Mouse (Mus musculus) hindlimb bud, embryonic 11.5 days (tissue): ENCODE measurements at regions not wholly inside any gene's neighbourhood (a gene's known extent, or its start where the extent isn't known, plus 50 kb on each side); places are given as distances from the start of the nearest gene placed in this dataset.

Experiments
- DNase-seq: peaks from one replicate; pipeline ENCODE4 v3.0.0-alpha.2; 2012; ENCODE audit warnings: low read depth, low spot score; ENCODE audit errors: extremely low spot score

DNA sequence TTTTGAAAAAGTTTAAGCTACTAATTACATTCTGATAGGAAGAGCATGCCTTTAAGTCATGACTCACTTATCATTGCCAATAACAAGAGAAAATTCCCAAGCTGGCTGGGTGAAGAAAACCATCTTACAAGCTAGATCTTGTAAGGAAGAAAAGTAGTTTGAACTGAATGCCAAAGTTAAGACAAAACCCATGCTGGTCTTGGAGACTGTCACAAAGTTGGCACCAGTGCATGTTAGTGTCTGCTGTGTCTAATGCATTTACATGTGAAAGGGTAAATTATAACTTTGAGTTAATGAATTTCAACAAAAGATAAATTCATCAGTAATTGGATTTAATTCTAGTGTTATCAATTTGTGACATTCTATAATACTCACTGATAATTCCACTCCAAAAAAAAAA lies 533.6 kb upstream of the Fam241a start:
- no peak for DNase-seq

DNA sequence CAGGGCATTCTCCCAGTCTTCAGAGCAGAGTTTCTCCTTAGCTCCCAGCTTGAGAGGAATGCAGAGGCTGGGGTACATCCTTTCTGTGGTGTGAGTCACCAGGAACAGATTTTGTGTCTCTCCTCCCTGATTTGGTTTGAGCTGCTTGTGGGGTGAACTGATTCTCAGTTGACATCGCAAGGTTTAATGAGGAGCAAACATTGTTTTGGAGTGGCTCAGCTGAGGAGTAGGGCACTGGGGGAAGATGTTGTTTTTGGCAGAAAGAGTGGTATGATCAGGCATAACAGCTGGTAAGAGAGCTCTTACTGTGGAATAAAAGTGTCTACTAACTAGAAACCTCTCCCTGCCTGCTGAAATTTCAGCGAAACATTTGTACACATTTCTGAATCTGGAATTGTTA lies 519.4 kb upstream of the Fam241a start:
- no peak for DNase-seq

- no peak for DNase-seq
These were observed 517.4 kb upstream of the Fam241a start for GRCm38 (mm10) chr3:128413481-128413880.

- no peak for DNase-seq
These were observed 516.0 kb upstream of the Fam241a start for GRCm38 (mm10) chr3:128412157-128412556.

- no peak for DNase-seq
These were observed 498.7 kb upstream of the Fam241a start for GRCm38 (mm10) chr3:128394805-128395204.

DNA sequence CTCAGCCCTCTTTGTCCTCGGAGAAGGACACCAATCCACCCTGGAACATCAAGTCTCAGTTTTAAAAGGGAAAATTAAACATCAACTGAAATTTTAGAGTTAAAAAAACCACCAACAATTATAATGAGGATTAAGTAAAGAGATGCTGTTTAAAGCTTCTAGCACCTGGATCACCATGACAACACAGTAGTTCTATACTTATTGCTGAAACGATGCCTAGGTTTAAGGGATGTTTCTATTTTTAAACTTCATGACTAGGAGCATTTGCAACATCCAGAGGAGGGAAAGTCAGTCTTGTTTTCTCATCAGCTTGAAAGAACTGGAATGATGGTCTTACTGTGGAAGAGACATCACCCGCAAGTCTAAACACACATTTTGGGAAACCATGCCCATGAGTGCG lies 484.5 kb upstream of the Fam241a start:
- no peak for DNase-seq

- DNase-seq: no peak
These were observed 473.5 kb upstream of the Fam241a start for GRCm38 (mm10) chr3:128369521-128370127.

GRCm38 (mm10) chr3:128362310-128362709 lies 466.2 kb upstream of the Fam241a start:
- no peak for DNase-seq

- peak; percentile 50 for DNase-seq
These were observed 453.0 kb upstream of the Fam241a start for GRCm38 (mm10) chr3:128349123-128349522.

- DNase-seq: peak; percentile 41
These were observed 451.9 kb upstream of the Fam241a start for GRCm38 (mm10) chr3:128347782-128348574.

GRCm38 (mm10) chr3:128337508-128337907 lies 441.4 kb upstream of the Fam241a start:
- DNase-seq: no peak

DNA sequence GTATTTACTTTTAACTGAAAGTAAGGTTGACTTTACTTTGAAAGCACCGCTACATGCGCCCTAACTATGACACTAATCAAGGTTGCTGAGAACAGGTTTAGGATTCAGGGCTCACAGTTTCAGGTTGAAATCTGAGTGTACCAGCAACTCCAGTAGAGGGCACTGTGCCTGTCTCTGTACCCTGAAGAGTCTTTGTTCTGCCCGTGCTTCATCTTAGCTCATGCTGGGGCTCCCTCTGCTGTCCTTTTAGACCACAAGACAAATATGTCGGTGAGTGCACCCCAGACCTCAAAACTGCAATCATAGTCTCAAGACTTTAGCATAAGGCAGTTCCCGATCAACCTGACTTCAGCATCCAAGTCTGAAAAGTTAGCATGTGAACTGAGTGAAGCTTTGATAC lies 440.9 kb upstream of the Fam241a start:
- peak; percentile 77 for DNase-seq

- no peak for DNase-seq
These were observed 431.6 kb upstream of the Fam241a start for GRCm38 (mm10) chr3:128327677-128328076.

- no peak for DNase-seq
These were observed 405.2 kb upstream of the Fam241a start for GRCm38 (mm10) chr3:128301312-128301711.

DNA sequence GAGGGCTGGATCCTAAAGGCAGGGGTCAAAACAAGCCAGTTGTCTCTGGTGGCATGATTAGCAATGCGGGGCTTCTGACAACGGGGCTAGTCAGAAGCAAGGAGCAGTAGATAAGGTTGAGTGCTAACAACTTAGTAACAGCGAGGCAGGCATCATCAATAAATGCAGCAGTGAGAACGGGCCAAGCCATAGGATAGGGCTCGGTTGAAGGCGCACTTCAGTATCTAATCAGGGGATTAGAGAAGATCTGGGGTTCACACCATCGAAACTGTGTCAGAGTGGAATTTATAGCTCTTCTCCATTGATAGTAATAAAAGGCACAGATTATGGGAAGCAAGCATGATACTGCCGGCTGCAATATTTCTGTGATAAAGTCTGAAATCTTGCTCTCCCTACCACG lies 402.0 kb upstream of the Fam241a start:
- DNase-seq: no peak

DNA sequence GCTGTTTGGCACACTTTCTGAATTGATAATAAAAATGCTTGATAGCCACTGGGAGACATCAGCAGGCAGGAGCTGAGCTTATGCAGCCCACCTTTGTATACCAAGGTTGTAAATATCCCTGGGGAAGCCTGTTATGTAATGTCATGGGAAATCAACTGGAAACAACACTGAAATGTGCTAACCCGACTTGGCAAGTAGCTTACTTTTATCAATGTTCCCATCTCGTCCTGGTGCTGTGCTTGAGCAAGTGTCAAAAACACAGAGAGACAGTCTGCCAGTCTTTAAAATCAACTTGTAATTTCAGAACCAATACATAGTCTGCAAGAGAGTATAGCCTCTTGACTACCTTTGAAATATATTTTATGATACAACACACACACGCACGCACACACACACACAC lies 391.7 kb upstream of the Fam241a start:
- DNase-seq: no peak

- no peak for DNase-seq
These were observed 389.1 kb upstream of the Fam241a start for GRCm38 (mm10) chr3:128285214-128285613.

DNA sequence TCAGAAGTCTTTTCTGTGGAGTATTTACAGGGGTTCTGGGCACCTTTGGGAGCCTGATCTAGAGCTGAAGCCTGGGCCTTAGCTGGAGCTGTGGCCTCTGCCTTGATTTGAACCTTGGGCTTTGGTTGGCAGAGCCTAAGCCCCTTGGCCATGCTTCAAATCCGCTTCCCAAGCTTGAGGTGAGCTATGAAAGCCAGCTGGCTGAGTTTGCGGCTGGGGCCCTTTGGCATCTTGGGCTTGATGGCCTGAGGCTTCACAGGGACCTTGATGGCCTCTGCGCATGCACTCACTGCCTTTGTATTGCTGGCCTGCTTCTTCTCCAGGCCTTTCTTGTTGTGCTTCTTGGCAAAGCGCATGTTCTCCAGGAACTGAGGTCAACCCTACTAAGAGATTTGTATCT lies 384.5 kb upstream of the Fam241a start:
- DNase-seq: no peak

- DNase-seq: no peak
These were observed 374.5 kb upstream of the Fam241a start for GRCm38 (mm10) chr3:128270576-128270975.

GRCm38 (mm10) chr3:128261208-128261607 lies 365.1 kb upstream of the Fam241a start:
- no peak for DNase-seq

- no peak for DNase-seq
These were observed 351.7 kb upstream of the Fam241a start for GRCm38 (mm10) chr3:128247816-128248215.

DNA sequence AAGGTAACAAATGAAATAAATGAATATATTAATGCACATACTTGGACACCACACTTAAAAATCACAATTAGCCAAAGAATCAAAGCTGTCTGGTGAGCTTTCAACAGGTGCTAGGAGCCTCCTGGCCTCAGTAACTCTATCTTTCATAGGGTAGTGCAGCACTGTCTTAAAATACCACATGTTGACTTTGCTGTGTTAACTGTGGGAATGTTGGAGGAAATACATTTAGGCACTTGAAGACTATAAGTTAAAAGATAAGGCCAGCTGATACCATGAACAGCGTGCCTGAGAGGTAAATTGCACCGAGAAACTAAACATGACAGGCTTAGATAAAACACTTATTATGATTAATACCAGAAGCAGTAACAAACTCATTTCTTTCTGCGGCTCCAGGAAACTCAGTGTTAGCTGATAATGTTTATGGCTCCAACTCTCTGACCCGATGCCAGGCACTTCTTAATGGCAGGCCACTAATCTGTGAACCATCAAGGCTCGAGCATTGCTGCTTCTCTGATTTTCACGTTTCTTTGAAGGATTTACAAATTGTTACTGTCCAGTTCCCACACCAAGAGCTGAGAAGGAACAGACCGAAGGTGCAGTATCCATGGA lies 343.8 kb upstream of the Fam241a start:
- no peak for DNase-seq
